Mouse (Mus musculus) G1E (cell line): ENCODE results near the gene Lemd1.

Experiments used
- CTCF ChIP-seq: IDR thresholded peaks from 2 replicates; pipeline ENCODE4 v1.5.1; 2012; ENCODE audit warnings: low read depth, low read length, inconsistent platforms, mixed read lengths
- GATA1 ChIP-seq: IDR thresholded peaks from 2 replicates; pipeline ENCODE4 v1.6.1; 2012; ENCODE audit warnings: borderline replicate concordance, low read length, inconsistent platforms, mixed read lengths
- TAL1 ChIP-seq: conservative IDR thresholded peaks from 2 replicates; pipeline ENCODE4 v1.6.1; 2012; ENCODE audit warnings: low read depth, low read length, inconsistent platforms, mixed read lengths

DNA sequence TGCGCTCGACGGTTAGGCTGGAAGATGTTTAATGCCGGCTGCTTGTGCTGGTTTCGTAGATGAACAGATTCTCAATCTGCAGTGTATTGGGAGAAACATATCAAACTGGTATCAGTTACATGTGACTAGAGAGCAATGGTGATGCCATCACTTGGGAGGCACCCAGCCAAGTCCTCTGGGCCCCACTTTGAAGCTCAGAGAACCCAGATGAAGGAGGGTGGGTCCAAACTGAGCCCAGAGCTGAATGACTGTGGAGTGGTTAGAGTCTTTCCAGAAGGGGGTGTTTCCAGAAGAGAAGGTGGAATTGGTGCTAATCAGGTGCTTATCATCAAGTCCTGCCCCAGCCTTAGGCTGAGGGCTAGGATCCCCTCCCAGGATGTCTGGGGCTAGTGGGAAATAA, 110.0 kb downstream of the Lemd1 start:
- TF ChIP-seq CTCF (no peak), GATA1 (no peak), TAL1 (no peak)
